Mouse (Mus musculus) gastrocnemius, adult 18-20 months (tissue): Measurements from ENCODE around the gene Defb46. TPM values are rescaled to one million over a fixed set of nuclear protein-coding genes. Genes with fewer than 3 reads are reported as not detected.

ENCODE experiments used
- DNase-seq: peaks from one replicate; pipeline ENCODE4 v3.0.0; 2021; ENCODE audit warnings: low spot score
- long read RNA-seq, 2 experiments: library from polyadenylated mRNA; stranded (forward); transcript quantifications; one replicate each; pipeline ENCODE4 v2.0.0; 2021
- total RNA-seq, 2 experiments: library from RNA; stranded (reverse); gene quantifications; 2 replicates each; pipeline ENCODE4 v1.2.3; 2021

The Defb46 gene
- not detected for total RNA-seq
- long read RNA-seq, experiment 1: 0 reads
- long read RNA-seq, experiment 2: 0 reads

DNA sequence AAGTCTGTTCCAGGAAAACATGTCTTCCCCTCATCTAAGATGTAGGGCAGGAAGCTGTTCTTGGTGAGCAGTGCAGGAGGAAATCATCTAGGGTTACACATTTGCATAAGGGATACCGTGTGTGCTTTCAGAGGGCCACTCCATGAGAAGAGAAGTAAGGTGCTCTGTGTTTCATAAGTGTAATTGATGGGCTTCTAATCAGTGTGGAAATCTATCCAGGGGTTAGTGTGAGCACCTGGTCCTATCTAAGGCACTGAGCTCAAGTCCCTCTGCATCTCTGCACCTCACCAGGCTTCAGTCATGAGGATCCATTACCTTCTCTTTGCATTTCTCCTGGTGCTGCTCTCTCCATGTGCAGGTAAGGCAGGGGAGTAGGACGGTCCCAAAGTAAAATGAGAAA is at the start of gene Defb46:
Gene Defb46, plus strand, starts transcription at position 301 of the 400 bp plus-strand sequence.
- DNase-seq: no peak

DNA sequence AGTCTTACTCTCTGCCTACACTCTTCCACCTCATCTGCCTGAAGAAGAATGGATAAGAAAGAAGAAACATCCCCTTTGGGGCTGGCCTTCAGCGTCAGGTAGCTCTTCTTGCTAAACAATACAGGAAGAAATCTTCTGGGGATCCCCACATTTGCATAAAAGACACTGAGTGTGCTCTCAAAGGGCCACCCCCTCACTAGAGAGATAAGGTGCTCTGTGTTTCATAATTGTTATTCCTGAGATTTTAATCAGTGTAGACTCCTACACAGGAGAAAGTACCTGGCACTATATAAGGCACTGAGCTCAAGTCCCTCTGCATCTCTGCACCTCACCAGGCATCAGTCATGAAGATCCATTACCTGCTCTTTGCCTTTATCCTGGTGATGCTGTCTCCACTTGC is 14.6 kb upstream of the Defb46 start, which contains the start of gene Defb6:
Gene Defb6, plus strand, starts transcription at position 318 of the 400 bp plus-strand sequence.
- no peak for DNase-seq

GRCm38 (mm10) chr8:19238101-19238500 is 1.6 kb upstream of the Defb46 start:
- DNase-seq: no peak

DNA sequence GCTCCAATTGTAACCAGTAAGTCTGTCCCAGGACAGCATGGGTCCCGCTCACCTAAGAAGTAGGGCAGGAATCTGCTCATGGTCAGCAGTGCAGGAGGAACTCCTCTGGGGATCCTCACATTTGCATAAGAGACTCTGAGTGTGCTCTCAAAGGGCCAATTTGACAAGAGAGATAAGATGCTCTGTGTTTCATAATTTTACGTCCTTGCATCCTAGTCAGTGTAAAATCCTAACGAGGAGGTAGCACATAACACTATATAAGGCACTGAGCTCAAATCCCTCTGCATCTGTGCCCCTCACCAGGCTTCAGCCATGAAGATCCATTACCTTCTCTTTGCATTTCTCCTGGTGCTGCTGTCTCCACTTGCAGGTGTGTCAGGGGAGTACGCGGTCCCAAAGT is 7.6 kb downstream of the Defb46 start, which contains the start of gene Defb5:
Gene Defb5, plus strand, starts transcription at position 301 of the 400 bp plus-strand sequence.
- DNase-seq: no peak

- DNase-seq: no peak
Measured at GRCm38 (mm10) chr8:19258136-19258535, 18.4 kb downstream of the Defb46 start.

DNA sequence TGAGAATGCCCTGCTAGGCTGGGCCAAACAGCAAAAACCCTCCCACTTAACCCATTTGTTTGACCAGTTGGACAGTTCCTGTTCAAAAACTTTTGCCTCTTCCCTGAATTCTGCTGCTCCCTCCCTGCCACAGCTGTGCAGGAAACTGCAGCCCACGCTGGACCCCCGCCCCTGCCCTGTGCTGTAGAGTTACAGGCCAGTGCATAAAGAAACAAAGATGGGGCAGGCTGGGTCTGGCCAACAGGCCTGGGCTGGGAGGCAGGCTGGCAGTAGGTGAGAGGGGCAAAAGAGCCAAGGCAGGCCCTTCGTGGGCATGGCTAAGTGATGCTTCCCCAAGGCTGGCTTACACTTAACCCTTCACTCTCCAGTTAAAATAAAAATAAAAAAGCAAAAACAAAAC is 20.0 kb downstream of the Defb46 start:
- DNase-seq: no peak

Other genes starting within 250 kb of the Defb46 start
- not detected for gene Defb37, start 248.9 kb upstream of the Defb46 start, total RNA-seq
- not detected for gene Defb38, start 213.3 kb upstream of the Defb46 start, total RNA-seq
- gene Defb39, start 175.1 kb upstream of the Defb46 start, total RNA-seq: not detected
- not detected for gene Defb12, start 125.1 kb upstream of the Defb46 start, total RNA-seq
- not detected for gene Defb34, start 116.2 kb upstream of the Defb46 start, total RNA-seq
- not detected for gene Gm45826, start 99.1 kb upstream of the Defb46 start, total RNA-seq
- not detected for gene Defb14, start 45.6 kb upstream of the Defb46 start, total RNA-seq
- gene Defb4, start 41.2 kb upstream of the Defb46 start, total RNA-seq: not detected
- gene Defb6, start 14.4 kb upstream of the Defb46 start, total RNA-seq: not detected
- not detected for gene Defb5, start 7.7 kb downstream of the Defb46 start, total RNA-seq
- not detected for gene Defb3, start 53.4 kb downstream of the Defb46 start, total RNA-seq
- gene Defb8, start 207.7 kb downstream of the Defb46 start, total RNA-seq: not detected